Mouse (Mus musculus): ENCODE measurements around the gene Rps27a.

DNA sequence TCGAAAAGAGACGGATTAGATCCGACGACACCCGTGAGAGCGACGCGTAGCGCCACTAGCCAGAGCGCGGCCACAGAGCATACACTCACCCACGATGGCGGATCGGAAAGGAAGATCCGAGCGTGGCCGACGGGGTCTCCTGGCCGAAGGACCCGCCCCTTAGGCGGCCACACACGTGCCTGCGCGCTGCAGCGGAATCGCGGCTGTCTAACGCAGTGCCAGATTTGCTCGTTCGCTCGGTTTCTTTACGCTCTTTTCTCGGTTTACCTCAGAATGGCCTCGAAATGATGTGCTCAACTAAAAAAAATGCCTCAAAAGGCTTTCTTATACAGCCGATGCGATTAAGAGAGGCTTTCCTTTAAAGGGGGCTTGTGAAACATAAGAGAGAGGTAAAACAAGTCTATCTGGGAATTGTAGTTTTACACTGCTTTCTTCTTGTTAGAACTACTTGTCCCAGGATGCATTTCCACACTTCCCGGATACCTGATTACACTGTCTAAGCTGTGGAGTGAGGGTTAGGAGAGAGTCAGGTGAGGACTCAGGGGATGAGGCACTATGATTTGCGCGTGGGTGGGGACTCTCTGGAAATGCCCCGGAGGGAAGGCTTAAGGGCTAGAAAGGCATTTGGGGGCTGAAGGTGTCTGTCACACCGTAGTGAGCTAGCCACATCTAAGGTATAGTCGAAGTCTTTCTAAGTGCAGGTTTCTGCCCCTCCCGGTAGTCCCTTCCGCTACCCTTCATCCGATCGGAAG is at the start of gene Rps27a, which contains the start of gene Clhc1:
- no peak for TF ChIP-seq TAL1 (IDR thresholded peaks at IDR 0.05; ENCODE audit: low read length)
- no peak for TF ChIP-seq GATA1 (IDR thresholded peaks at IDR 0.05; ENCODE audit: low read length)
